In the genomic region with DNA sequence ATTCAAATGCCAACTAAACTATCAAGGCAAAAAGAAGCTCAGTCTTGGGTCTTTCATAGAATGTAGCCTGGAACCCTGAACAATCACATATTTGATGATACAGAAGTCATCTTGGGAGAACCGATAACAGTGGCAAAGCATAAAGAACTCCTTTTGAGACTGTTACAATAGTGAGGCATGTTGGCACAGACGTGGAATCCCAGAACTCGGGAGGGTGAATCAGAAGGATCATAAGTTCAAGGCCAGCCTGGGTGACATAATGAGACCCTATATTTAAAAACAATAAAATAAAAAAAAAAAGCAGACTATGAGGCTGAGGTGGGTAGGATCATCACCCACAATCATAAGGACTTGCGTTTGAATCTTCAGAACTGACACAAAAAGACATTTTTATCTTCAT, we compare ENCODE assay signal across 10 mouse cellular contexts. TPM values are rescaled to one million over a fixed set of nuclear protein-coding genes. Genes with fewer than 3 reads are reported as not detected.
DNase-seq lines count a peak whose midpoint lies in the region; ATAC-seq and TF ChIP-seq lines count a peak whose summit lies in the region.
"Had no signal": no experiment of that assay in that cellular context is flagged by ENCODE, and none has a peak within 500 bp of the region (broad histone marks: within the 10 kb centered on the region; RNA-seq: fewer than 3 reads in every experiment).

No protein-coding gene starts in this region.

- no peaks in the 10 kb centered on the region for H3K9me3 ChIP-seq in midbrain, postnatal 0 days (ENCODE audit: low read length)
- no peaks in the 10 kb centered on the region for H3K9me3 ChIP-seq in midbrain, embryonic 14.5 days (ENCODE audit: control insufficient read depth, low read length)
- H3K9me3 ChIP-seq in intestine, embryonic 15.5 days: no peaks in the 10 kb centered on the region
- no peaks in the 10 kb centered on the region for H3K9me3 ChIP-seq in stomach, embryonic 15.5 days
- H3K9me3 ChIP-seq: limb, embryonic 12.5 days; midbrain, embryonic 13.5 days had no signal

- no peak for TF ChIP-seq POLR2A in kidney, adult 2 months (IDR thresholded peaks at IDR 0.05; ENCODE audit: low read depth, low read length)

- 64% methylated on average over 4 of the region's 4 CpGs for WGBS in kidney, adult 2 months
- 81% methylated on average over 4 of the region's 4 CpGs for WGBS in midbrain, postnatal 0 days
- 90% methylated on average over 4 of the region's 4 CpGs for WGBS in midbrain, embryonic 14.5 days
- WGBS in intestine, embryonic 15.5 days: 63% methylated on average over 4 of the region's 4 CpGs
- 62% methylated on average over 4 of the region's 4 CpGs for WGBS in stomach, embryonic 15.5 days

- H3K4me1 ChIP-seq in kidney, adult 2 months (ENCODE audit: control insufficient read depth, insufficient read depth, low read length): peaks cover 12% of the 10 kb centered on the region
- no peaks in the 10 kb centered on the region for H3K4me1 ChIP-seq in midbrain, postnatal 0 days (ENCODE audit: insufficient read depth, low read length)
- H3K4me1 ChIP-seq in midbrain, embryonic 14.5 days (ENCODE audit: control insufficient read depth, insufficient read depth, low read length): no peaks in the 10 kb centered on the region
- H3K4me1 ChIP-seq in intestine, embryonic 15.5 days (replicated peaks): peaks cover 13% of the 10 kb centered on the region
- H3K4me1 ChIP-seq in stomach, embryonic 15.5 days: peaks cover 8% of the 10 kb centered on the region; the same call in 1 of the 2 replicates
- H3K4me1 ChIP-seq: midbrain, embryonic 13.5 days had no signal

- no peak overlapping the region for H3K9ac ChIP-seq in midbrain, postnatal 0 days (replicated peaks; ENCODE audit: low read length, poor library complexity, severe bottlenecking)
- no peak overlapping the region for H3K9ac ChIP-seq in midbrain, embryonic 14.5 days (replicated peaks; ENCODE audit: low read length)
- H3K9ac ChIP-seq in intestine, embryonic 15.5 days: no peak overlapping the region
- no peak overlapping the region for H3K9ac ChIP-seq in stomach, embryonic 15.5 days
- H3K9ac ChIP-seq: limb, embryonic 12.5 days; midbrain, embryonic 13.5 days had no signal

- no peak for TF ChIP-seq CTCF in kidney, adult 2 months (conservative IDR thresholded peaks at IDR 0.05; ENCODE audit: insufficient read depth, insufficient read length, low read depth, low read length)
- TF ChIP-seq CTCF in midbrain, postnatal 0 days (IDR thresholded peaks at IDR 0.05): no peak

- no peaks in the 10 kb centered on the region for H3K36me3 ChIP-seq in kidney, adult 2 months (ENCODE audit: control insufficient read depth, insufficient read depth, low read length)
- H3K36me3 ChIP-seq in midbrain, postnatal 0 days (ENCODE audit: insufficient read depth, low read length): no peaks in the 10 kb centered on the region
- H3K36me3 ChIP-seq in midbrain, embryonic 14.5 days (ENCODE audit: control insufficient read depth, insufficient read depth, low read length): no peaks in the 10 kb centered on the region
- H3K36me3 ChIP-seq in intestine, embryonic 15.5 days: no peaks in the 10 kb centered on the region
- H3K36me3 ChIP-seq in stomach, embryonic 15.5 days: no peaks in the 10 kb centered on the region
- H3K36me3 ChIP-seq: limb, embryonic 12.5 days; midbrain, embryonic 13.5 days had no signal

- ATAC-seq in midbrain, postnatal 0 days (ENCODE audit: low FRiP score): no peak
- no peak for ATAC-seq in midbrain, embryonic 14.5 days (ENCODE audit: low FRiP score, low TSS enrichment)
- no peak for ATAC-seq in intestine, embryonic 15.5 days
- no peak for ATAC-seq in stomach, embryonic 15.5 days (ENCODE audit: insufficient read depth, low FRiP score, low read depth)
- ATAC-seq: midbrain, embryonic 13.5 days had no signal

- H3K4me3 ChIP-seq in kidney, adult 2 months (ENCODE audit: insufficient read depth, low read depth, low read length): no peak overlapping the region
- H3K4me3 ChIP-seq in midbrain, postnatal 0 days (ENCODE audit: low read depth, low read length): no peak overlapping the region
- no peak overlapping the region for H3K4me3 ChIP-seq in midbrain, embryonic 14.5 days (replicated peaks; ENCODE audit: low read depth, low read length)
- no peak overlapping the region for H3K4me3 ChIP-seq in intestine, embryonic 15.5 days (replicated peaks)
- no peak overlapping the region for H3K4me3 ChIP-seq in stomach, embryonic 15.5 days (replicated peaks)
- H3K4me3 ChIP-seq: limb, embryonic 12.5 days; midbrain, embryonic 13.5 days had no signal

- H3K27ac ChIP-seq in kidney, adult 2 months (ENCODE audit: insufficient read depth, low read depth, low read length): peak overlapping the region; percentile 89
- H3K27ac ChIP-seq in midbrain, postnatal 0 days (ENCODE audit: low read depth, low read length): 0 out of 2 replicates have a peak overlapping the region, but pooled peaks have one; percentile 38
- H3K27ac ChIP-seq in midbrain, embryonic 14.5 days (replicated peaks; ENCODE audit: low read depth, low read length): no peak overlapping the region
- peak overlapping the region; percentile 72 for H3K27ac ChIP-seq in intestine, embryonic 15.5 days
- peak overlapping the region; percentile 75 for H3K27ac ChIP-seq in stomach, embryonic 15.5 days
- H3K27ac ChIP-seq: limb, embryonic 12.5 days; midbrain, embryonic 13.5 days had no signal

- no peak for DNase-seq in kidney, adult 2 months
- no peak for DNase-seq in kidney, adult 9 months
- no peak for DNase-seq in midbrain, postnatal 0 days (ENCODE audit: low spot score)
- DNase-seq in midbrain, embryonic 14.5 days: no peak
- no peak for DNase-seq in spleen, adult 18-20 months
- DNase-seq in urinary bladder, adult 2 months (ENCODE audit: low spot score): no peak

- H3K27me3 ChIP-seq in kidney, adult 2 months (replicated peaks; ENCODE audit: control insufficient read depth, insufficient read depth, low read length): no peaks in the 10 kb centered on the region
- no peaks in the 10 kb centered on the region for H3K27me3 ChIP-seq in midbrain, postnatal 0 days (ENCODE audit: insufficient read depth, low read length)
- no peaks in the 10 kb centered on the region for H3K27me3 ChIP-seq in midbrain, embryonic 14.5 days (ENCODE audit: control insufficient read depth, insufficient read depth, low read length)
- H3K27me3 ChIP-seq in intestine, embryonic 15.5 days (replicated peaks): no peaks in the 10 kb centered on the region
- no peaks in the 10 kb centered on the region for H3K27me3 ChIP-seq in stomach, embryonic 15.5 days (replicated peaks)
- H3K27me3 ChIP-seq: limb, embryonic 12.5 days; midbrain, embryonic 13.5 days had no signal

- no peak overlapping the region for H3K4me2 ChIP-seq in midbrain, postnatal 0 days (ENCODE audit: low read depth, low read length, poor library complexity, severe bottlenecking)
- no peak overlapping the region for H3K4me2 ChIP-seq in midbrain, embryonic 14.5 days (ENCODE audit: low read length)
- H3K4me2 ChIP-seq in intestine, embryonic 15.5 days (replicated peaks): no peak overlapping the region
- no peak overlapping the region for H3K4me2 ChIP-seq in stomach, embryonic 15.5 days
- H3K4me2 ChIP-seq: limb, embryonic 12.5 days; midbrain, embryonic 13.5 days had no signal

RNA-seq across cellular contexts. Expression of gene Snrk, which starts 32.4 kb away (rescaled TPM):
- polyA plus RNA-seq in kidney, adult 2 months (2012; rRNA removed): 49.0 and 58.9 TPM in 2 replicates
- 90.5 and 101 TPM in 2 replicates for total RNA-seq in midbrain, postnatal 0 days (2014; rRNA removed)
- 77.2 and 79.9 TPM in 2 replicates for polyA plus RNA-seq in midbrain, postnatal 0 days (2015; fragmentation: Nextera tagmentation; extraction: Ambion mirVana)
- polyA plus RNA-seq in midbrain, embryonic 14.5 days (2014; fragmentation: Nextera tagmentation; extraction: Ambion mirVana): 47.8 and 57.5 TPM in 2 replicates
- polyA plus RNA-seq in intestine, embryonic 15.5 days (2015; fragmentation: Nextera tagmentation; extraction: Ambion mirVana): 46.1 and 49.4 TPM in 2 replicates
- polyA plus RNA-seq in stomach, embryonic 15.5 days (2015; fragmentation: Nextera tagmentation; extraction: Ambion mirVana): 54.2 and 56.1 TPM in 2 replicates
- polyA plus RNA-seq in urinary bladder, adult 2 months (2012; rRNA removed): 60.3 and 72.1 TPM in 2 replicates
